Mouse (Mus musculus) stomach, postnatal 0 days (tissue): ENCODE measurements around the gene Iqschfp.

ENCODE experiments used
- CTCF ChIP-seq: IDR thresholded peaks from 2 replicates; pipeline ENCODE4 v1.5.1; 2016; ENCODE audit warnings: antibody characterized with exemption, low read depth, mild to moderate bottlenecking, moderate library complexity
- EP300 ChIP-seq: optimal IDR thresholded peaks from 2 replicates; pipeline ENCODE3; 2016; ENCODE audit warnings: antibody characterized with exemption

- TF ChIP-seq CTCF (no peak), EP300 (no peak)
These were observed 5.9 kb upstream of the Iqschfp start for GRCm38 (mm10) chr3:67886176-67886575.
